Mouse (Mus musculus): ENCODE data around the gene Fbxw13. TPM values are rescaled to one million over a fixed set of nuclear protein-coding genes. Genes with fewer than 3 reads are reported as not detected.
"Not testable (repeated sequence)": the region's sequence is repeated elsewhere in the genome, so short reads cannot be mapped to it uniquely, and the experiment has no call there.

Gene Fbxw13
- polyA plus RNA-seq (2015; fragmentation: Nextera tagmentation; extraction: Ambion mirVana) = not detected in 2 replicates

- WGBS = 83% methylated on average over 3 of the region's 3 CpGs
- not testable (repeated sequence) for H3K4me1 ChIP-seq; H3K27ac ChIP-seq; H3K27me3 ChIP-seq; H3K9ac ChIP-seq; H3K4me2 ChIP-seq; ATAC-seq (ENCODE audit: insufficient number of reproducible peaks, insufficient read depth, low FRiP score, low TSS enrichment, low read depth); H3K9me3 ChIP-seq; H3K4me3 ChIP-seq; H3K36me3 ChIP-seq
These were observed at the start of gene Fbxw13 for GRCm38 (mm10) chr9:109195875-109196274. Gene Fbxw13 (minus strand): TSS chr9:109195975.

- H3K9ac ChIP-seq = no peak within 1 kb of the TSS
- no peaks in the 10 kb centered on the region for H3K36me3 ChIP-seq
- no peaks in the 10 kb centered on the region for H3K9me3 ChIP-seq
- no peak within 1 kb of the TSS for H3K4me2 ChIP-seq
- no peak within 1 kb of the TSS for H3K4me3 ChIP-seq
- H3K27ac ChIP-seq = no peak within 1 kb of the TSS
- WGBS = 72% methylated on average over 1 of the region's 1 CpGs
- no peaks in the 10 kb centered on the region for H3K27me3 ChIP-seq
- no peak for ATAC-seq (ENCODE audit: insufficient number of reproducible peaks, insufficient read depth, low FRiP score, low TSS enrichment, low read depth)
- no peaks in the 10 kb centered on the region for H3K4me1 ChIP-seq
These were observed 38.9 kb upstream of the Fbxw13 start, which contains the start of gene Fbxw20 for GRCm38 (mm10) chr9:109234654-109235053. Gene Fbxw20 (minus strand): TSS chr9:109234754.

GRCm38 (mm10) chr9:109218449-109218848 lies 22.7 kb upstream of the Fbxw13 start:
- Histone ChIP-seq H3K36me3 (no peaks in the 10 kb centered on the region), H3K27ac (no peak overlapping the region), H3K4me1 (no peaks in the 10 kb centered on the region), H3K9ac (no peak overlapping the region), H3K9me3 (no peaks in the 10 kb centered on the region), H3K4me2 (no peak overlapping the region), H3K27me3 (no peaks in the 10 kb centered on the region), H3K4me3 (no peak overlapping the region)
- no peak for ATAC-seq (ENCODE audit: insufficient number of reproducible peaks, insufficient read depth, low FRiP score, low TSS enrichment, low read depth)
- 69% methylated on average over 6 of the region's 6 CpGs for WGBS

- H3K4me3 ChIP-seq; H3K36me3 ChIP-seq; H3K4me2 ChIP-seq; H3K9me3 ChIP-seq; ATAC-seq (ENCODE audit: insufficient number of reproducible peaks, insufficient read depth, low FRiP score, low TSS enrichment, low read depth); H3K4me1 ChIP-seq; H3K9ac ChIP-seq; H3K27ac ChIP-seq; H3K27me3 ChIP-seq: not testable (repeated sequence)
- WGBS = 71% methylated on average over 1 of the region's 1 CpGs
These were observed 5.6 kb upstream of the Fbxw13 start for GRCm38 (mm10) chr9:109201347-109201746.

- no peaks in the 10 kb centered on the region for H3K27me3 ChIP-seq
- 86% methylated on average over 1 of the region's 1 CpGs for WGBS
- H3K4me3 ChIP-seq = no peak overlapping the region
- ATAC-seq (ENCODE audit: insufficient number of reproducible peaks, insufficient read depth, low FRiP score, low TSS enrichment, low read depth) = no peak
- no peak overlapping the region for H3K27ac ChIP-seq
- H3K9ac ChIP-seq = no peak overlapping the region
- no peaks in the 10 kb centered on the region for H3K4me1 ChIP-seq
- H3K9me3 ChIP-seq = no peaks in the 10 kb centered on the region
- no peak overlapping the region for H3K4me2 ChIP-seq
- no peaks in the 10 kb centered on the region for H3K36me3 ChIP-seq
These were observed 4.6 kb upstream of the Fbxw13 start for GRCm38 (mm10) chr9:109200349-109200748.

- 84% methylated on average over 1 of the region's 1 CpGs for WGBS
- H3K4me1 ChIP-seq = no peaks in the 10 kb centered on the region
- no peak overlapping the region for H3K4me2 ChIP-seq
- H3K4me3 ChIP-seq = no peak overlapping the region
- H3K36me3 ChIP-seq = no peaks in the 10 kb centered on the region
- H3K9ac ChIP-seq = no peak overlapping the region
- H3K27ac ChIP-seq = no peak overlapping the region
- H3K9me3 ChIP-seq = no peaks in the 10 kb centered on the region
- ATAC-seq (ENCODE audit: insufficient number of reproducible peaks, insufficient read depth, low FRiP score, low TSS enrichment, low read depth) = no peak
- no peaks in the 10 kb centered on the region for H3K27me3 ChIP-seq
These were observed 3.6 kb upstream of the Fbxw13 start for GRCm38 (mm10) chr9:109199353-109199752.

GRCm38 (mm10) chr9:109177208-109177607 lies 18.6 kb downstream of the Fbxw13 start:
- WGBS = 75% methylated on average over 1 of the region's 1 CpGs
- Histone ChIP-seq H3K27me3 (no peaks in the 10 kb centered on the region), H3K9me3 (peaks cover 5% of the 10 kb centered on the region; the same call in 1 of the 2 replicates), H3K4me3 (no peak overlapping the region), H3K27ac (no peak overlapping the region), H3K9ac (no peak overlapping the region), H3K4me2 (no peak overlapping the region), H3K36me3 (no peaks in the 10 kb centered on the region), H3K4me1 (no peaks in the 10 kb centered on the region)
- no peak for ATAC-seq (ENCODE audit: insufficient number of reproducible peaks, insufficient read depth, low FRiP score, low TSS enrichment, low read depth)

- ATAC-seq (ENCODE audit: insufficient number of reproducible peaks, insufficient read depth, low FRiP score, low TSS enrichment, low read depth) = no peak
- Histone ChIP-seq H3K4me3 (no peak overlapping the region), H3K4me1 (no peaks in the 10 kb centered on the region), H3K27ac (no peak overlapping the region), H3K9me3 (peaks cover 5% of the 10 kb centered on the region; the same call in 1 of the 2 replicates), H3K9ac (no peak overlapping the region), H3K36me3 (no peaks in the 10 kb centered on the region), H3K4me2 (no peak overlapping the region), H3K27me3 (no peaks in the 10 kb centered on the region)
- 79% methylated on average over 1 of the region's 1 CpGs for WGBS
These were observed 19.5 kb downstream of the Fbxw13 start for GRCm38 (mm10) chr9:109176301-109176700.

GRCm38 (mm10) chr9:109167316-109167715 lies 28.5 kb downstream of the Fbxw13 start:
- no peak overlapping the region for H3K4me3 ChIP-seq
- no peaks in the 10 kb centered on the region for H3K36me3 ChIP-seq
- no peaks in the 10 kb centered on the region for H3K4me1 ChIP-seq
- H3K4me2 ChIP-seq = no peak overlapping the region
- ATAC-seq (ENCODE audit: insufficient number of reproducible peaks, insufficient read depth, low FRiP score, low TSS enrichment, low read depth) = no peak
- no peak overlapping the region for H3K9ac ChIP-seq
- peaks cover 6% of the 10 kb centered on the region; the same call in 1 of the 2 replicates for H3K9me3 ChIP-seq
- H3K27ac ChIP-seq = no peak overlapping the region
- H3K27me3 ChIP-seq = no peaks in the 10 kb centered on the region

- H3K4me3 ChIP-seq = no peak within 1 kb of the TSS
- H3K4me2 ChIP-seq = no peak within 1 kb of the TSS
- no peaks in the 10 kb centered on the region for H3K4me1 ChIP-seq
- no peak within 1 kb of the TSS for H3K27ac ChIP-seq
- 72% methylated on average over 3 of the region's 3 CpGs for WGBS
- no peak within 1 kb of the TSS for H3K9ac ChIP-seq
- no peaks in the 10 kb centered on the region for H3K36me3 ChIP-seq
- H3K27me3 ChIP-seq = no peaks in the 10 kb centered on the region
- no peaks in the 10 kb centered on the region for H3K9me3 ChIP-seq
- no peak for ATAC-seq (ENCODE audit: insufficient number of reproducible peaks, insufficient read depth, low FRiP score, low TSS enrichment, low read depth)
These were observed 33.8 kb downstream of the Fbxw13 start, which contains the start of gene Fbxw21 for GRCm38 (mm10) chr9:109161941-109162340. Gene Fbxw21 (minus strand): TSS chr9:109162041.

GRCm38 (mm10) chr9:109140414-109140813 lies 55.4 kb downstream of the Fbxw13 start:
- 67% methylated on average over 4 of the region's 4 CpGs for WGBS
- H3K36me3 ChIP-seq; H3K4me3 ChIP-seq; H3K9ac ChIP-seq; H3K9me3 ChIP-seq; H3K4me2 ChIP-seq; H3K4me1 ChIP-seq; ATAC-seq (ENCODE audit: insufficient number of reproducible peaks, insufficient read depth, low FRiP score, low TSS enrichment, low read depth); H3K27me3 ChIP-seq; H3K27ac ChIP-seq: not testable (repeated sequence)

- no peak overlapping the region for H3K4me2 ChIP-seq
- H3K4me3 ChIP-seq = no peak overlapping the region
- ATAC-seq (ENCODE audit: insufficient number of reproducible peaks, insufficient read depth, low FRiP score, low TSS enrichment, low read depth) = no peak
- no peaks in the 10 kb centered on the region for H3K4me1 ChIP-seq
- no peaks in the 10 kb centered on the region for H3K36me3 ChIP-seq
- no peaks in the 10 kb centered on the region for H3K9me3 ChIP-seq
- WGBS = 84% methylated on average over 5 of the region's 5 CpGs
- H3K9ac ChIP-seq = no peak overlapping the region
- no peaks in the 10 kb centered on the region for H3K27me3 ChIP-seq
- H3K27ac ChIP-seq = no peak overlapping the region
These were observed 65.7 kb downstream of the Fbxw13 start for GRCm38 (mm10) chr9:109130076-109130475.
